Mouse (Mus musculus) induced T-regulatory cell, adult 2 months (primary cell): Measurements from ENCODE around the gene Lrrc1.
A peak's percentile ranks its signal among the peaks of the same experiment; 100 is the strongest.

Source experiments
- DNase-seq: peaks from one replicate; pipeline ENCODE4 v3.0.0-alpha.2; 2012; ENCODE audit warnings: low read depth

The Lrrc1 gene

DNA sequence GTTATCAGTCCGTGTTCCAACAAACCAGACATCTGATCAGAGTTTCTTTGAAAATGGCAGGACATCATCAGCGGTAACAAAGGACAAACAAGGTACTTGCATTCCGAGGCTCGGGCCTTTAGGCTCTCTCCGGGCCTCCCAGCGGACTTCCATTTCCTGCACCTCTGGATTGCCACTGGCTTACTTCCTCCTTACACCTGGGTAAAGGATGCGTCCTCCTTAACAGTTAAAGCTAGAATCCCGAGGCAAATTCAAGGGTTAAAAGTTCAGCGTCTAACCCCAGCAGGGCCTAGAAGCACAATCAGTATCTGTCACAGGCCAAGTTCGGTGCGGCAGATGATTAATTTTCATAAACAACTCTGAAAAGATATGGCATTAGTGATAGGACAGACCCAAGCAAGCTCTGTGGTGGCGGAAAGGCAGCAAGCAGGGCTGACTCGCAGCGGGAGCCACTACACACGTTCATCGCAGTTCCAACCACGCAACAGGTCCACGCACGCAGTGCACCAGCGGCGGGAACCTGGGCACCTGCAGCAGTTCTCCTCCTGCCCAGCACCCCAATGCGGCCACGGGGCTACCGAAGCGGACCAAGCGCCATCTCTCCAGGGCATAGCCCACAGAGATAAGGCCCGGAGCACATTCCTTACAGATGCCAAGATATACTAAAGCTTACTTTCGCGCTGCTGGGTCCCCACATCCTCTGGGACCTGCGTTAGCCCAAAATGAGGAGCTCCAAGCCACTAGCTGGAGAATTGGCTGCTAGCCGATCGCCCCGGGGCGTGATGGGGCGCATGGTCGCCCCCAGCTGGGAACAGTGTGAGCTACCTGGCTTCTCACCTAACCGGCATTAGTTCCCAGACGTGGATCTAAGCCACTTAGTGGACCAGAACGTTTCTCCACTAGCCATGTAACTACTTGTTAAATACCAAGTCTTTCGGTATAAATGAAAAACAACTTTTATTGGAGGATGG lies 1.0 kb downstream of the Lrrc1 start:
- peak; percentile 59 for DNase-seq

DNA sequence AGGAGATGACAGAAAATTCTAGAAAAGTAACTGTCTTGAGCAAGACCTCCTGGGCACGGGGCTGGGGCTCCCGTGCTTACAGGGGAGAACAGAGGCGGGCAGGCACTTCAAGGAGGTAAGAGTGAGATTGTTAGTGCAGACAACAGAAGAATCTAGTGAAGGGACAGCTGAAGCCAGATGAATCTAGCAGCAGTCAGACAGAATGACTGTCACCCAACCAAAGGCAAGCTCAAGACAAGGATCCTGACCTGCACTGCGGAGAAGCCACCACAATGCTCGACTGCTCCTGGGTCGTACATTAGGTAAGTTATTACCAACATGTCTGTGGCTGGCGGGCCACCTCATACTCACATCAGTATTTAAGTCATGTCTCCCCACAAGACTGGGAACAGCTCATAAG lies 3.1 kb downstream of the Lrrc1 start:
- no peak for DNase-seq

DNA sequence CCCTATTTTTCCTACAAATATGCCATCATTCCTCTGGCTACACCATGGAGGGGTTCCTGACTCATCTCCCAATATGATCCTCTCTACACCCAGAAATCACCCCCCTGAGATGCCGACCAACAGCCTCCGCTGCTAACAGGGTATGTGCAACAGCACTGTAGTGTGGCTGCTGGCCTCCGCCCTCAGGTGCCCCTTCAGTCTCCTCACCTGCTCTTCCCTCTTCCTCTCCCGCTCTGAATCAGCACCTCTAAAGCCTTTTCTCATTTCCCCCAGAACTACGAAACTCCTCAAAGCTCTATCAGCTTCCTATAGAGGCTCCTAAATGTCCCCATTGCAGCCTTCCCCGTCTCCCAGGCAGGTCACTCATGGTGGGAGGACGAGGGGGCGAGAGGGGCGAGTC lies 5.4 kb downstream of the Lrrc1 start:
- DNase-seq, result no peak

DNA sequence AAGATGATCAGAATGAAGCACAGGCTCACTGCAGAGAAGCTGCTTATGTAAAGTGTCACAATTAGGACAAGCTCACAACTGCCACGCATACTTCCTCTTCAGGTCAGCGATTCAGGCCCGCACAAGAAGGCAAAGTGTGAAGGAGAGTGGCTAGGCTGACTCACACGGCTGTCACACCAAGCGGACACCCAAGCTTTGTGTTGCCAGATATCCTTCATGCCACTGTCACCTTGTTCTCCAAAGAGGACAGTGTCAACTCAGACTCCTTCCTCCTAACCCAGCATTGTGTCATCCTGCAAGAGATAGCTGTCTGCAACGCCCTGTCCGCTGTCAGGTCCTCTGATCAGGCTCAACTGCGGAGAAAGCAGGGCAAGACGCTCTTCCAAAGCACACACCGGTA lies 7.3 kb downstream of the Lrrc1 start:
- no peak for DNase-seq

DNA sequence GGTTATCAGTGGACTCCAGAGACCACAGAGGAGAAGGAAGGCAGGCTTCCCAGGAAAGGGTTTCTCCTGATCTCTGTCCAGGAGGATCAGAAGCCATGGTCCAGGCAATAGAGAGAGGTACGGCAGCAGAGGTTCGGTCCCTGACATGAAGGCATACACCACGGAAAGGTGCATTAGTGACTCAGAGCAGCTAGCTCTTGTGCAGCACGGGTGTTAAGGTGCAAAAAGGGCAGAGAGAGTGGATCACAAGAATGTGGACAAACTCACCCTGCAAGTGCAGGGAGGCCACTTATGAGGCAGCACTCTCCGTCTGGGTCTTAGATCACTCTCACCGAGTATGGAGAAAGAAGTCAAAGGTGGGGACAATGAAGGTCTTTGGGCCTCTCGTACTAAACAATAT lies 7.8 kb downstream of the Lrrc1 start:
- no peak for DNase-seq

DNA sequence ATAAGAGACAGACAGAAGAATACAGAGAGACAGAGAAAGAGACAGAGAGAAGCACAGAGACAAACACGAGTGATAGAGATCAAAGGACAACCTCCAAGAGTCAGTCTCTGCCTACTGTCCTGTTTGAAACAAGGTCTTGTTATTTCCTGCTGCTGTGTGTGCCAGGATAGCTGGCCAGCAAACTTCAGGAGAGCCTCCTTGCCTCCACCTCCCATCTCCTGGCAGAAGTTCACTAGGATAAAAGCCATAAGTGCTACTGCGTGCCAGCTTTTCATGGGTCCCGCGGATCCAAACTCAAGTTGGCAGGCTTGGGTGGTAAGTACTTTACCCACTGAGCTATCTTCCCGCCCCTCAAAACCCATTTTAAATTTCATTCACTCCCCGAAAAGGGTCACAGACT lies 8.4 kb downstream of the Lrrc1 start:
- no peak for DNase-seq

DNA sequence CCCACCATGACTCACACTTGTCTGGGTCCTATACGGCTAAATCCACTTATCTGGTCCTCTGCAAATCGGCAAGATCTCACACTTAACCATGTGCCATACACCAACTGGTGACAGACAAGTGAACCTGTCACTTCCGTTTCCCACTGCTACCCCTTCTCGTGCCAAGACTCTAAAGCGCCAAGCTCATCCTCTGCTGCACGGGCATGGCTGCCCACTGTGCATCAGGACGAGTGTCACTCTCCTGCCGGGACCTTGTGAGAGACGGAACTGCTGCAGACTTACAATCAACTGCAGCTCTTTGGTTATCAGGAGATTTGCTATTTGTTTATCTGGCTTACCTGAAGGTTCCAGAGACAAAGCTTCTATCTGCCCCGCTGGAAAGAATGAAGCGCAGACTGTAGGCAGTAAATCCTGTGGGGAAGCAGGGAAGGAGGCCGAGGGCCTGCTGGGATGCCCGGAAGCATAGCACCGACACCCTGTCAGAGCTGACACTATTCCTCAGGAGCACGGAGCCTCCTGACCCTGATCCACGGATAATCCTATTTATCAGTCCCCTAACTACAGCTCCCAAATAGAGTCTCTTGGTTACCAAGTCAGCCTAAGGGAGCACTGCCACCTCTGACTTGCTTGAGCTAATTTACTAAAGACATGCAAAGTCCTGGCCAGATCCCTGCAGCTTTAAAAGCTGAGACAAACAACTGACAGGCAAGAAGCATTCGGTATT lies 9.5 kb downstream of the Lrrc1 start:
- no peak for DNase-seq

DNA sequence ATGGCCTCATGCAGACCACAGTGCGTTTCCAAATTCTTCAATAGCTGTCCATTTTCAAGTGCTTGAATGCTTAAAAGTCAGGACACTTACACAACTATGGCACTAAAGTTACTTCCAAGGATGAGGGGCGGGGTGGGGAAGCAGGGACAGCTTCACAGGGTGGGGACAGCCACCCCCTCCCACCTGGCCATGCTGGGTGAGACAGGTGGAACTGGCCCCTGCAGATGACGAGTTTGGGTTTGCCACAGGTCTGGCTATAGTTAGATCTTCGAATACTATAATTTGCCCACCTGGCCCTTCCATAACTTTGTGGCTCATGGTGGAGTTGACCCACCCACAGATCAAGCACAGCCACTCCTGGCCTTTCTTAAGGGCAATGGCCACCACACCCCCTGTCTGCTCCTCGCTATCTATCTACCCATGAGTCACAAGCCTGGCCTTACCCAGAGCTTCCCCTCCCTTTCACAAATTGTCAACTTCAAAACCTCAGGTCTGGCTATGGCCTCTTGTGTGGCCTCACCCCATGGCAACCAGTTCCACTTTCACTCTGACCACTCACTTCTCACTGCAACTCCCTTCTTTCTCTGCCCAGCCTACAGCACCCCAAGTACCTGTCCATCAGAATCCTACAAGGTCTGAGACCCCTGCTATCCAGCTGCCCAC lies 16.2 kb downstream of the Lrrc1 start:
- no peak for DNase-seq

DNA sequence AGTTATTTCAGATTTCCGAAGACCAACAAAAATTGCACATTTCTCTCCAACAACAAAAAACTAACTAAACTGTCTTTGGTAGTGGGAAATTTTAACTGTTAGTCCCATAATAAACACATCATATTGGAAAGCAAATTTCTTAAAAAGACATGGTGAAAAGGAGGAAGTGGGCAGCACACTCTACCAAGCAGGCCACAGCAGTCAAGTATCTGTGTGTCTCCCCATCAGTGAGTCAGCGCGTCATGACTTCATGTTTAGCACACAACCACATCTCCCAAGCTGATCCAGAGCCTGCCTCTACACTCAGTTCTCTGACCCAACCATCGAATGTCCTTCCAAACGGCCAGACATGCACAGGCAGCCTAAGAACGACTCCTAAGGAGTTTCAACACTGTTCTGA lies 17.5 kb downstream of the Lrrc1 start:
- no peak for DNase-seq

DNA sequence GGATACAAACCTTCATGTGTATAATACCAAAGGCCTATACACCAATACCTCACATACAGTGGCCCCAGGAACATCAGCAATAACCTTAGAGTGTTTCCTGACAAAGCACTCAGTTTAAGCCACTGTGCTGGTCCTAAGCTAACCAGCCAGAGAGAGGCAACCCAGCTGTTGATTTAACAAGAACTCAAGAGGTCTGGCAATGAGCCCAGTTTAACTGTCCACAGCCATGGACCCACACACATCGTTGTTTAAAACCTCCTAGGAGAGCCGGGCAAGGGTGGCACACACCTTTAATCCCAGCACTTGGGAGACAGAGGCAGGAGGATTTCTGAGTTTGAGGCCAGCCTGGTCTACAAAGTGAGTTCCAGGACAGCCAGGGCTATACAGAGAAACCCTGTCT lies 18.0 kb downstream of the Lrrc1 start:
- DNase-seq, result no peak

DNA sequence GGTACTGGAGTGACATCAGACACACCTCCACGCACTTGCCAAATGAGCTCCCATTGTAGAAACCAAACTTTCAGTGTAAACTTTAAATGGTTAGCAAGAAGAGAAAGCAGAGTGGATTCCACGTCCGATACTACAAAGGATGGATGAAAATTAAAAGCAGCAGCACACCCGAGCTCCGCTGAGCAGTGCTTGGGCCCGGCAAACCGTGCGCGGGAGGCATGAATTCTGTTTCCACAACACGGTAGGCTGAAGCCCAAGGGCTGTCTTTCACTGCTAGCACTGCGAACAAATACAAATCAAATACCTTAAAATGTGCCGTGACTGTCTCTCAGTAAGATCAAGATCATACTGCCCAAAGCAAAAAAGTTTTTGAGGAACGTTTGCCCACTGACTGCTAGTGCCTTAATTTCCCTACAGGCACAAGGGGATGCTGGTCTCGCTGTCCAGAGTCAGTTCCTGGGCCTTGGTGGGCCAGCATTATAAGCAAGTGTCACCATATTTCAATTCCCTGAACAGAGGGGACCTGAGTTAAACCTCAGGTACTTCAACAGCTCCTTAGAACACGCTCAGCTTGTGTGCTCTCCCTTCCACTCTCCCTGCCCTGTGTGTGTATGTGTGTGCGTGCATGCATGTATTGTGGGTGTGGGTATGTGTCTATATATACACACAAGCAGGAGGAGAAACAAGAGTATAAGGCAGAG lies 18.9 kb downstream of the Lrrc1 start:
- DNase-seq, result no peak

DNA sequence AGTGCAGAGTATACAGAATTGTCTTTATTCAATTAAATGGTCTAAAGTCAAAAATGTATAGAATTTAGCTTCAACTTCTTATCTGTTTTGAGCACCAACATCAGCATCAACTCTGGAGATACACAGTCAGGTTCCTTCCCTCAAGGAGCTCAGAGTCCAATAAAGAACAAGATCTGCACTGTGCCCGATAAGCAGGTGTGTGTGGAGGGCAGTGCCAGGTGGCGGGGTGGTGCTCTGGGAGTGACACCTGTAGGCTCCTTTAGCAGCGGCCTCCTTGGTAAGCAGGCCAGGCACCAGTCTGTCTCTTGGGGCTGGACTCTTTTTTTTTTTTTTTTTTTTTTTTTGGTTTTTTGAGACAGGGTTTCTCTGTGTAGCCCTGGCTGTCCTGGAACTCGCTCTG lies 20.9 kb downstream of the Lrrc1 start:
- no peak for DNase-seq

DNA sequence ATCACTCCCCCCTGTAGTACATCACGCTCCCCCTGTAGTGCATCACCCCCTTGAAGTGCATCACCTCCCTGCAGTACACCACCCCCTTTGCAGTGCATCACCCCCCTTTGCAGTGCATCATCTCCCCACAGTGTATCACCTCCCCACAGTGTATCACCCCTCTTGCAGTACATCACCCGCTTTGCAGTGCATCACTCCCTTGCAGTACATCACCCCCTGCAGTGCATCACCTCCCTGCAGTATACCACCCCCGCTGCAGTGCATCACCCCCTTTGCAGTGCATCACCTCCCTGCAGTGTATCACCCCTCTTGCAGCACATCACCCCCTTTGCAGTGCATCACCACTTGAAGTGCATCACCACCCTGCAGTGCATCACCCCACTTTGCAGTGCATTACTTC lies 22.2 kb downstream of the Lrrc1 start:
- DNase-seq, result no peak

DNA sequence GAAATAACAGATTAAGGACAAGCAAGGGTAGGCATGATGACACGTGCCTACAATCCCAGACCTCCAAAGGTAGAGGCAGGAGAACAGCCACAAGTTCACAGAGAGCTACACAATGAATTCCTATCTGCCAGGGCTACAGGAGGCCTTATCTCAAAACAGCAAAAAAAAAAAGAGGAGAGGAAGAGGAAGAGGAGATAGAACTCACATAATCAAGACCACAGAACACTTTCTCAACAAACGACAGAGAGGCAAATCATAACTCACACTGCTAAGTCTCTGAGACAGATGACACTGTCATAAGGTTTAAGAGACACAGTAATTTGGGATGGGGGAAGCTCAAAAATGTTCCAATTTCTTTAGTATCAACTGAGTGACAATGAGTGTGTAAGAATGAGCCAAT lies 25.5 kb downstream of the Lrrc1 start:
- DNase-seq, result no peak

DNA sequence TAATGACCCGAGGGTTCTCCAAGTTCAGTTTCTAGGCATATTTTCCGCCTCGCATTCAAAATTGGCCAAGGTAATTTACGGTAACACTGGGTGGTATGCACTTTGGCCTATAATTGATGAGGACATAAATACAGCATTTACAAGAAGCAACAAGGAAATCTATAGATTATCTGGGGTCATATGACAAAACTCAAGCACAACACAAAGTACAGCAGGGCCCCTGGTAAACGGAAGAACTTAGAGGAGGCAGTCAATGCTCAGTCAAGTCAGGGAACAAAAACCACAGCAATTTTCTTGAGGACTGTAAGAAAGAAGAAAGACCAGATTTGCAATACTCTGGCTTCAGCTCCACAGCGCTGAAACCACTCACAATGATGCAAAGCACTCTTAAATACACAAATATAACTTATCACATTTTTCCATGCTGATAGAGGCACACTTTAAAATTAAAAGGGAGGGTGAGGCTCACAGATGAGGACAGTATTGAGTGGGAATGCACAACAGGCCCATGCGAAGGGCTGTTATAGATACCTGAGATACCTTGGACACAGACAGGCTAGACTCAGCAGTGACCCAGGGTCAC lies 27.8 kb downstream of the Lrrc1 start:
- no peak for DNase-seq

DNA sequence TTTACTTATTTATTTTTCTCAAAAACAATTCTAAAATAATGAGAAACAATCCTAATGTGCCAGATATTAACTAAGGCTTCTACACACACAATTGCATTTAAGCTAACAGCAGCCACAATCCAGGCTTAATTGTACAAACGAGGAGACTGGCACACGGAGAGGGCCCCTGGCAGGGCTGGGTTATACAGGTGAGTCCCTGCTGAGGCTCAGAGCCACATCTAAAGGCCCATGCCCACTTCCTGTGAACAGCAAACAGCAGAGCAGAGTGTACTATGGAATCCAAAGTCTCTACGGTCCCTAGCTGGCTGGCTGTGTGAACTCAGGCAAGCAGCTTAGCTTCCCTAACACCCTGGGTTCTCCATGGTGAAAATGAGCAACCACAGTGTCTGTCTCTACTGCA lies 30.8 kb downstream of the Lrrc1 start:
- DNase-seq, result peak; percentile 46

DNA sequence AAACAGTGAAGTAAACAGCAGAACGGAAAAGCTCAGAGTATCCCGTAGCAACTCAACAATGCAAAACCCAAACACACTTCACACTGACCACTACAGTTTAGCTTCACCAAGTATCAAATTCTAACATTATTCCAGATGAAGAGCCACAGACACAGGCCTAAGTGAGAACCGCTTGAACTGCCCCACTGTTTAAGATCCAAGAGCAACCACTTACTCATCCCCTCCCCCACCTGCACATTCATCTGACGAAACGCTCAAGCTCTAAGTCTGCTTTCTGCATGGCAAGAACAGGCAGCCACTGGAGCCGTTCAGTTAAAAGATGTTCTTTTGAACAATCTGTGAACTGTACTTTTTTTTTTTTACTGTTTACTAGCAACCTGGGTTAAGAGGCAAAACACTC lies 32.5 kb downstream of the Lrrc1 start:
- DNase-seq, result no peak

DNA sequence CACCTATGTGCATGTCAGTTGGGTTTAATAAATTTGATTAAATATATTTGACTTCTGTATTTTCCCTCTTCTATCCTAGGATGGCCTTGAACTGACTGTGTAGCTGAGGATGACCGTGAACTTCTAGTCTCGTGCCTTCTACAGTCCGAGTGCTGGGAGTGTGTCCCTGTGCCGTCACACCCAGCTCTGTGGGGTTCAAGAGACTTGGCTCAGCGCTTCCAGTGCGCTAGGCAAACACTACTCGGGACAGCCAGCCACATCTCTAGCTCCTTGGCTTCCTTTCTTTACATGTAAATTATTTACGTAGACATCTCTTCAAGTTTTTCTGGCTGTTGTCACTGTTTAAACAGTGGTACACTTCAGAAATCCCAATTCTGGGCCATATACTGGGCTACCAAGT lies 34.1 kb downstream of the Lrrc1 start:
- no peak for DNase-seq

DNA sequence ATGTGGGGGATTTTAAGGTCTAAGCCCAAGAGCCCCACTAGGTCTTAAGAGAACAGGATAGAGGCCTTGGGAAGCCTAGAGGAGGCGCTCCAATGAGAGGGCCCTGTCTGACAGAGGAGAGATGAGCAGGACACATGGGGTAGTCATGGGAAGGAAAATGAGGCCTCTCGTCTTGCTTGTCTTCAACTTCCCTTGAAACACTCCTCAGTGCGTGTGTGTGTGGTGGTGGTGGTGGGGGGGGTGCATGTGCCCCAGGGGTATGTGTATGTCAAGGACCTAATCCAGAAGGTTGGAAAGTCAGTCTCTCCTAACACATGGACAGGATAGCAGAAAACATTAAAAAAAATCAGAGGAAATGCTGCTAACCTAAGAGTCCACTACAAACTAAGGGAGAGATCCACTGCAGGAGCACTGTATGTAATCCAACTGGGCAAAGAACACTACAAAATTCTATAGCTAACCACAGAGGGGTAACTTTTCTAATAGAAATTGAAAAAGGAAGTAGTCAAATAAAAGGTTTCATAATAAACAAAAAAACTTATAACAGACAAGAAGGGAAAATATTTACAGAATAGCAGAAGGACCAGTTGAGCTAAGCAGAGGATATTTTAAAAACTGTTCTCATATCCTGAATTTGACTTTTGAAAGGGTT lies 36.8 kb downstream of the Lrrc1 start:
- DNase-seq, result no peak

DNA sequence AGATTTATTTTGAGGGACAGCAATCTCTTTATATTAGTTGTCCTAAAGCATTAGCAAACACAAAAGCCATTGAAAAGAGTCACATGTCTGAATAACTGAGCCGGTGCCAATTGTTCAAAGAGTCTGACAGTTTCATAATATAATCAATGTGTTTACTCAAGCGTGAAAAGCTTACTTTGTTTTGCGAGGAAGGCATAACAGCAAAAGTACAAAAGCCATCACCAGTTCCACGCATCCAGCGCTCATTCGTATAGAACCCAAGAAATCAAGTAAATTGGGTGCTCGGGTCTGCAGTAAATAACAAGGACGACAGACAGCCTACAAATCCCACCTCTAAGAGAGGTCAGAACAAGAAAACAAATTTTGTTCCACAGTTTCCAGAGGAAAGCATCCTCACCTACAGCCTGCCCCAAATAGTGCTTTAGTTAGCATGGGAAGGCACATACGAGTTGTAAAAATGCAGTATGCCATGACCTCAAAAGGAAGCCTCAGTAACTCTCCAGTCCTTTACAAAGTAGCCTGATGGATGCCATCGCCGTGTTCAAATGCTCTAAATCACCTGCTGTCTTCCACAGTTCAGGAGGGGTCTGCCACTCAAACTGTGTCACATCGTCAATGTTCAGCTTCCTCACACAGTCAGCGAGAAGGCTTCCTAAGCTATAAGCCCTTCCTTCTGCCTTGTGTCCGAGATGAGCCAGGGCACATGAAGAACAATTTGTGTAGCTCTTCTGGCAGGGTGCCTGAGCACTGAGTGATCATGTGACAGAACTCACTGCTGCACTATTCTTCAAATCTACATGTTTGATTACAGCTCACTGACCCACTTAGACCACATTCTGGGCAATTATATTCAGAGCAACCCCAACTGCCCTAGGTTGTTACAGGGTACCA lies 41.9 kb downstream of the Lrrc1 start:
- no peak for DNase-seq
